Mouse (Mus musculus): ENCODE measurements around the gene Itga7.

- no peak for TF ChIP-seq CTCF (IDR thresholded peaks at IDR 0.05; ENCODE audit: low read depth)
- no peak for TF ChIP-seq EP300 (IDR thresholded peaks at IDR 0.05; ENCODE audit: low read depth)
Measured at GRCm38 (mm10) chr10:128904812-128905211, 28.8 kb upstream of the Itga7 start.
